Mouse (Mus musculus) hindbrain, embryonic 11.5 days (tissue): ENCODE measurements around the gene Rnf39. TPM values are rescaled to one million over a fixed set of nuclear protein-coding genes. Genes with fewer than 3 reads are reported as not detected.

Source experiments
- ATAC-seq: fragments of 200-750 bp; cut with Nextera tagmentation; 2 replicates; pipeline ENCODE4 v1.8.0; 2017; ENCODE audit warnings: mild to moderate bottlenecking, moderate TSS enrichment, moderate library complexity; ENCODE audit not compliant: low FRiP score
- DNase-seq: peaks from one replicate; pipeline ENCODE4 v3.0.0-alpha.2; 2015; ENCODE audit warnings: low spot score
- H3K27ac ChIP-seq: fragments of 300-500 bp; sonication (generic); 2 replicates; pipeline ENCODE4 v1.5.1; 2014; ENCODE audit warnings: mild to moderate bottlenecking, low read depth, low read length
- H3K27me3 ChIP-seq: fragments of 300-500 bp; sonication (generic); 2 replicates; pipeline ENCODE4 v1.6.1; 2014; ENCODE audit warnings: mild to moderate bottlenecking, low read length, moderate library complexity, mixed read lengths; ENCODE audit not compliant: control insufficient read depth, insufficient read depth
- H3K36me3 ChIP-seq: fragments of 300-500 bp; sonication (generic); 2 replicates; pipeline ENCODE4 v1.6.1; 2014; ENCODE audit warnings: mild to moderate bottlenecking, low read length, moderate library complexity, mixed read lengths; ENCODE audit not compliant: control insufficient read depth, insufficient read depth
- H3K4me1 ChIP-seq: fragments of 300-500 bp; sonication (generic); replicated peaks from 2 replicates; pipeline ENCODE4 v1.6.1; 2014; ENCODE audit warnings: low read length, mixed read lengths; ENCODE audit not compliant: control insufficient read depth, insufficient read depth
- H3K4me2 ChIP-seq: fragments of 300-500 bp; sonication (generic); replicated peaks from 2 replicates; pipeline ENCODE4 v1.6.1; 2014; ENCODE audit warnings: mild to moderate bottlenecking, low read depth, low read length
- H3K4me3 ChIP-seq: fragments of 300-500 bp; sonication (generic); 2 replicates; pipeline ENCODE4 v1.5.1; 2014; ENCODE audit warnings: low read depth, low read length
- H3K9ac ChIP-seq: fragments of 300-500 bp; sonication (generic); 2 replicates; pipeline ENCODE4 v1.6.1; 2014; ENCODE audit warnings: low read depth, low read length
- H3K9me3 ChIP-seq: fragments of 300-500 bp; sonication (generic); 2 replicates; pipeline ENCODE4 v1.6.1; 2016; ENCODE audit warnings: low read length; ENCODE audit not compliant: control insufficient read depth
- WGBS: fragments of 180-500 bp; shearing (Covaris S2); extraction: QIAGEN DNeasy Blood & Tissue Kit; methylation state at CpG from one replicate; pipeline ENCODE4 v1.1.7; 2014; 5-methylcytosine and 5-hydroxymethylcytosine counted together
- polyA plus RNA-seq: library from polyadenylated mRNA; unstranded; fragments of >200 nt; fragmentation: Nextera tagmentation; extraction: Ambion mirVana; gene quantifications from 2 replicates; pipeline ENCODE4 v1.2.1, GENCODE M21; 2014

Gene Rnf39
- polyA plus RNA-seq, 1 experiment from 2014 or later = 0.34 TPM

DNA sequence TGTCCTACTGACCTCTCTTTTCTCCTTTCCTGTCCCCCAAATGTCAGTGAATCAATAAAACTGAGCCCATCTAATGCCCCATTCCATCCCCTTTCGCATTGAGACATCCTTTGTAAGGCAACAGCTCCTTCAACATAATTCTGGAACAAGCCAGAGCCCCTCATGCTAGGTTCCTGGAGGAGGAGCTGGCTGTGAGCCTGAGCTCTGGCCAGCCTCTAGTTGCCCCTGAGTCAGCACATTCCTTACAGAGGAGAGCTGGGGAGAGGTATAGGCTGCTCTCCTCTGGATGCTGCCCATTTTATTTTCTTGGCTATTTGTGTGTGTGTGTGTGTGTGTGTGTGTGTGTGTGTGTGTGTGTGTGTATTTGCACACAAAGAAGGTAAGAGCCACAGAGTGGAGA is 34.5 kb upstream of the Rnf39 start:
- Histone ChIP-seq H3K4me1 (no peaks in the 10 kb centered on the region), H3K4me3 (no peak overlapping the region), H3K27ac (no peak overlapping the region), H3K9me3 (no peaks in the 10 kb centered on the region), H3K27me3 (no peaks in the 10 kb centered on the region), H3K4me2 (no peak overlapping the region), H3K9ac (no peak overlapping the region), H3K36me3 (no peaks in the 10 kb centered on the region)
- DNase-seq = peak; percentile 2
- ATAC-seq = no peak
- 48% methylated on average over 1 of the region's 1 CpGs for WGBS

DNA sequence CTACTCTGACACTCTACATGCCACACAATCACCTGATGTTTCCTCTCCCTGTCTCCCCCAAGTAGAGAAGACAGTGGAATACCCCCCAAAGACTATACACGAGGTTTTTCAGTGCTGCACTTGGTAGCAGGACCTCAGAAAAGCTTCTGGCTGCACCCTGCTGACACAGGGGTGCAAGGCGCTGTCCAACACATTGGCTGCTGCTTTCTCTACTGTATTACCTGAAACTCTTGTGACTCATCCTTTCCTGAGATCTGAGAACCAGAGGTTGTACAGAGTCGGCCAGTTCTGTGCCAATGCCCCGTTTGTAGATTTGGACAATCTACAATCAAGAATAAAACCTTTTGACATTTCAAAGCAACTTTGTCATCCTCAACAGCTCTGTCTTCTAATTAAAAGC is 32.9 kb upstream of the Rnf39 start:
- no peak overlapping the region for H3K4me2 ChIP-seq
- no peaks in the 10 kb centered on the region for H3K27me3 ChIP-seq
- no peaks in the 10 kb centered on the region for H3K36me3 ChIP-seq
- H3K9me3 ChIP-seq = no peaks in the 10 kb centered on the region
- H3K9ac ChIP-seq = no peak overlapping the region
- 51% methylated on average over 4 of the region's 4 CpGs for WGBS
- H3K27ac ChIP-seq = no peak overlapping the region
- DNase-seq = no peak
- no peaks in the 10 kb centered on the region for H3K4me1 ChIP-seq
- no peak for ATAC-seq
- H3K4me3 ChIP-seq = no peak overlapping the region

- no peaks in the 10 kb centered on the region for H3K9me3 ChIP-seq
- DNase-seq (no peak), ATAC-seq (no peak)
- WGBS = 76% methylated on average over 2 of the region's 2 CpGs
- no peaks in the 10 kb centered on the region for H3K27me3 ChIP-seq
- H3K4me1 ChIP-seq = no peaks in the 10 kb centered on the region
- H3K9ac ChIP-seq = no peak overlapping the region
- H3K4me3 ChIP-seq = no peak overlapping the region
- no peak overlapping the region for H3K27ac ChIP-seq
- no peaks in the 10 kb centered on the region for H3K36me3 ChIP-seq
- H3K4me2 ChIP-seq = no peak overlapping the region
Measured at GRCm38 (mm10) chr17:36912031-36912430, 30.7 kb upstream of the Rnf39 start.

DNA sequence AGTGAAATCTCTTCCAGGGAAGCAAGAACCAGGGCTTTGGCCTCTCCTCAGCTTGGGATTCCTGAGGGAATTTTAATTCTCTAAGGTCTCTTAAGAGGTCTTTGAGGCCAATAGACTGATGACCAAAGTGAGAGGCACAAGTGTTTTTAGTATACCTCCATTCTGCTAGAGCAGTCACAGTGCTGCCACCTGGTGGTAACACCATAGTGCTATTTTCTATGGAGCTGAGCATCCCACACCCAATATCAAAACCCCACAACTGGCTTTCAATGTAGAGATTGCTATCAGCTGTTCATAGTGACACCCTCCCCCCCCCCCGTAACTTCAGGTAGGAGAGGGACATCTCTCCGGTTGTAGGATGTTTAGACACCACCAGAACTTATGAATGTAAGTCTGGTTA is 28.6 kb upstream of the Rnf39 start:
- no peak overlapping the region for H3K27ac ChIP-seq
- H3K4me1 ChIP-seq = no peaks in the 10 kb centered on the region
- WGBS = 12% methylated on average over 2 of the region's 2 CpGs
- H3K27me3 ChIP-seq = no peaks in the 10 kb centered on the region
- H3K9me3 ChIP-seq = no peaks in the 10 kb centered on the region
- no peak overlapping the region for H3K4me3 ChIP-seq
- ATAC-seq (peak; percentile 43; the same call in 1 of the 2 replicates), DNase-seq (peak; percentile 84)
- no peak overlapping the region for H3K9ac ChIP-seq
- no peak overlapping the region for H3K4me2 ChIP-seq
- H3K36me3 ChIP-seq = no peaks in the 10 kb centered on the region

DNA sequence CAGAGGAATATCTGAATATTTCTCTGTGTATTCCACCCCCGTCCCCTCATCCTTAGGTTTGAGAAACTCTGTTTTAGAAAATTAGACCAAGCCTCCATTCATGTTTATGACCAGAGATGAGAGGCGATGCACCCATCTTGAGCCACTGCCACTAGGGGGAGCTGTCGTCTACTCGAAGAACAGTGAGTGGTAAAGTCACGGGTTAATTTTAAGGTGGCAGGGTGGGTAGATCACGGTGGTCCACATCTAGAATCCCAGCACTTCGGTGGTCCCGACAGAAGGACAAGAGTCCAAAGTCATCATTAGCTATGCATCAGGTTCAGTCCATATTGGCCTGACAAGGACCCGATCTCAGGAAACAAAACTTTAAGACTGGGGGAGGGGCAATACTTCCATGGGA is 27.6 kb upstream of the Rnf39 start:
- no peak overlapping the region for H3K9ac ChIP-seq
- no peak overlapping the region for H3K4me3 ChIP-seq
- H3K27ac ChIP-seq = no peak overlapping the region
- ATAC-seq (peak; percentile 27; the same call in 1 of the 2 replicates), DNase-seq (peak; percentile 78)
- H3K9me3 ChIP-seq = no peaks in the 10 kb centered on the region
- no peaks in the 10 kb centered on the region for H3K4me1 ChIP-seq
- WGBS = 14% methylated on average over 9 of the region's 9 CpGs
- no peaks in the 10 kb centered on the region for H3K36me3 ChIP-seq
- H3K4me2 ChIP-seq = no peak overlapping the region
- no peaks in the 10 kb centered on the region for H3K27me3 ChIP-seq

- no peak overlapping the region for H3K4me3 ChIP-seq
- H3K27ac ChIP-seq = no peak overlapping the region
- H3K9ac ChIP-seq = no peak overlapping the region
- H3K4me2 ChIP-seq = no peak overlapping the region
- DNase-seq (no peak), ATAC-seq (no peak)
- WGBS = 46% methylated on average over 15 of the region's 15 CpGs
- no peaks in the 10 kb centered on the region for H3K4me1 ChIP-seq
- H3K9me3 ChIP-seq = no peaks in the 10 kb centered on the region
- H3K36me3 ChIP-seq = no peaks in the 10 kb centered on the region
- no peaks in the 10 kb centered on the region for H3K27me3 ChIP-seq
Measured at GRCm38 (mm10) chr17:36920239-36920638, 22.5 kb upstream of the Rnf39 start.

DNA sequence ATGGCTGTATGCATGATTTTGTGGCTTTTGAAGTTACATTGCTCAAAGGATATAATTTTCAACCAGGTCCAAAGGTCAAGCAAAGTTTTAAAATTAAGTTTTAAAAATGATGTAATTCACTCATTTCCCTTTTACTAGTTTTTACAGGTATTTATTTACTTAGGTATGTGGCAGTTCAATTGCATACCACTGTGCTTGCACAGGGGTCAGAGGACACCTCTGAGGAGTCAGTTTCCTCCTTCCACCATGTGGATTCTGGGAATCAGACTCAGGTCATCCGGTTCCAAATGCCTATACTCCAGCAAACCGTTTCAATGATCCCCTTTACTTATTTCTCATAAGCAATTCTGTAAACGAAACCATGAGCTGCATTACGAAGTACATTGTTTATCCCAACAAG is 20.0 kb upstream of the Rnf39 start:
- H3K9ac ChIP-seq = no peak overlapping the region
- H3K27ac ChIP-seq = no peak overlapping the region
- no peak for ATAC-seq
- H3K27me3 ChIP-seq = no peaks in the 10 kb centered on the region
- DNase-seq = no peak
- WGBS = 88% methylated on average over 4 of the region's 4 CpGs
- no peak overlapping the region for H3K4me2 ChIP-seq
- H3K4me1 ChIP-seq = no peaks in the 10 kb centered on the region
- no peak overlapping the region for H3K4me3 ChIP-seq
- H3K36me3 ChIP-seq = no peaks in the 10 kb centered on the region
- H3K9me3 ChIP-seq = no peaks in the 10 kb centered on the region

- ATAC-seq (no peak), DNase-seq (no peak)
- no peak overlapping the region for H3K4me3 ChIP-seq
- no peaks in the 10 kb centered on the region for H3K27me3 ChIP-seq
- no peaks in the 10 kb centered on the region for H3K4me1 ChIP-seq
- no peak overlapping the region for H3K4me2 ChIP-seq
- H3K9me3 ChIP-seq = no peaks in the 10 kb centered on the region
- no peak overlapping the region for H3K9ac ChIP-seq
- no peak overlapping the region for H3K27ac ChIP-seq
- H3K36me3 ChIP-seq = no peaks in the 10 kb centered on the region
- 65% methylated on average over 4 of the region's 4 CpGs for WGBS
Measured at GRCm38 (mm10) chr17:36923491-36923890, 19.2 kb upstream of the Rnf39 start.

DNA sequence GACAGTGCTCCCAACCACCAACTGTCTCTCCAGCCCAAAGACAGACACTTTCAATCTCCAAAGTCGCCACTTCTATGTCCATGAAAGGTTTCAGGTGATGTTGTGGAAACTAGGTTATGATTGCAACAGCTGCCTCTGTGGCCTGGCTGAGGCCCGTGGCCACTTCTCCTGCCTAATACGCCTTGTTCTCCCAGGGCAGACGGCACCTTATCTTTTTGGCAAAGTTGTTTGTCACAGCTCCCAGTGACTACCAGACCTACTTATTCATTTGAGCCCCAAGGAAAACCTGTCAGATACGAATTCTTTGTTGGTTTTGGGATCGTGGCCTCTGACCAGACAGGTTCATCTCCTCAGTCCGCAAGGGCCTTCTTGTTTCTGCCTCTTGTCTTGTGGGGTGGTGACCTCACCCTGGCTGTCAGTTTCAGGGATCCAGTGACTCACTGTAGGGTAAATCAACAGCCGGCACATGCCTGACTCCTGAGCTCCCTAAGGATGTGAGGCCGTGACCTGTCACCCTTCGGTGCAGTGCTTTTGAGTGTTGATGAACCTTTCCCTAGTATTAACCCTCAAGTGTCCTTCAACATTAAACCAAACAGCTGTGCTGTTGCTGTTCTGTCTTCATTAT is 15.1 kb upstream of the Rnf39 start:
- H3K9ac ChIP-seq = no peak overlapping the region
- no peak overlapping the region for H3K4me3 ChIP-seq
- no peak overlapping the region for H3K27ac ChIP-seq
- H3K4me1 ChIP-seq = no peaks in the 10 kb centered on the region
- WGBS = 56% methylated on average over 10 of the region's 10 CpGs
- no peak overlapping the region for H3K4me2 ChIP-seq
- ATAC-seq = no peak
- DNase-seq = no peak
- H3K9me3 ChIP-seq = no peaks in the 10 kb centered on the region
- H3K27me3 ChIP-seq = no peaks in the 10 kb centered on the region
- H3K36me3 ChIP-seq = no peaks in the 10 kb centered on the region
